Mouse (Mus musculus) NIH3T3 (cell line): Measurements from ENCODE around the gene Srp54b.
"Not testable (repeated sequence)": the region's sequence is repeated elsewhere in the genome, so short reads cannot be mapped to it uniquely, and the experiment has no call there.

Source experiments
- DNase-seq: peaks from one replicate; pipeline ENCODE4 v3.0.0-alpha.2; 2012; ENCODE audit warnings: low read depth

The Srp54b gene

GRCm38 (mm10) chr12:55154559-55155448, at the start of gene Srp54b:
Gene Srp54b, plus strand, starts transcription at chr12:55155104.
- not testable (repeated sequence) for DNase-seq

GRCm38 (mm10) chr12:55112616-55113015, 42.3 kb upstream of the Srp54b start:
- not testable (repeated sequence) for DNase-seq

GRCm38 (mm10) chr12:55124242-55124641, 30.7 kb upstream of the Srp54b start, which contains the start of gene Fam177a:
Gene Fam177a, plus strand, starts transcription at chr12:55124469.
- DNase-seq = not testable (repeated sequence)

GRCm38 (mm10) chr12:55124731-55125130, 30.2 kb upstream of the Srp54b start:
- DNase-seq = not testable (repeated sequence)

- DNase-seq = not testable (repeated sequence)
Measured at GRCm38 (mm10) chr12:55135540-55135939, 19.4 kb upstream of the Srp54b start.

- DNase-seq = not testable (repeated sequence)
Measured at GRCm38 (mm10) chr12:55137859-55138258, 17.0 kb upstream of the Srp54b start.

GRCm38 (mm10) chr12:55155449-55155783, 512 bp downstream of the Srp54b start:
- DNase-seq = not testable (repeated sequence)

GRCm38 (mm10) chr12:55167034-55167557, 12.2 kb downstream of the Srp54b start:
- DNase-seq = not testable (repeated sequence)

- not testable (repeated sequence) for DNase-seq
Measured at GRCm38 (mm10) chr12:55187686-55188085, 32.8 kb downstream of the Srp54b start.

GRCm38 (mm10) chr12:55189127-55189526, 34.2 kb downstream of the Srp54b start:
- DNase-seq = not testable (repeated sequence)

- not testable (repeated sequence) for DNase-seq
Measured at GRCm38 (mm10) chr12:55199306-55199705, 44.4 kb downstream of the Srp54b start, which contains the start of gene 1700047I17Rik2. Gene 1700047I17Rik2, plus strand, starts transcription at chr12:55199592.

GRCm38 (mm10) chr12:55199799-55200198, 44.9 kb downstream of the Srp54b start:
- DNase-seq = not testable (repeated sequence)

GRCm38 (mm10) chr12:55212944-55213343, 58.0 kb downstream of the Srp54b start:
- DNase-seq = not testable (repeated sequence)

- not testable (repeated sequence) for DNase-seq
Measured at GRCm38 (mm10) chr12:55229626-55230519, 75.0 kb downstream of the Srp54b start, which contains the start of gene Srp54c. Gene Srp54c, plus strand, starts transcription at chr12:55230168.

- DNase-seq = not testable (repeated sequence)
Measured at GRCm38 (mm10) chr12:55230520-55230861, 75.6 kb downstream of the Srp54b start.
